Mouse (Mus musculus) liver, embryonic 14.5 days (tissue): ENCODE results near the gene Herc1. TPM values are rescaled to one million over a fixed set of nuclear protein-coding genes. Genes with fewer than 3 reads are reported as not detected.

Experiments
- ATAC-seq: fragments of 200-750 bp; cut with Nextera tagmentation; 2 replicates; pipeline ENCODE4 v1.8.0; 2017; ENCODE audit warnings: moderate number of reproducible peaks, mild to moderate bottlenecking, moderate library complexity; ENCODE audit not compliant: insufficient read depth
- DNase-seq, 3 experiments: peaks; one replicate each; pipeline ENCODE4 v3.0.0-alpha.2; 2012 to 2013; ENCODE audit warnings: low read depth in 3 of 3, low spot score in 3 of 3
- H3K27ac ChIP-seq: fragments of 300-500 bp; sonication (generic); 2 replicates; pipeline ENCODE4 v1.5.1; 2014; ENCODE audit warnings: moderate library complexity, mild to moderate bottlenecking, control low read depth, inconsistent platforms
- H3K27me3 ChIP-seq: fragments of 300-500 bp; sonication (generic); 2 replicates; pipeline ENCODE4 v1.6.1; 2014; ENCODE audit warnings: mild to moderate bottlenecking, low read length, moderate library complexity; ENCODE audit not compliant: control insufficient read depth, insufficient read depth
- H3K36me3 ChIP-seq: fragments of 300-500 bp; sonication (generic); replicated peaks from 2 replicates; pipeline ENCODE4 v1.6.1; 2014; ENCODE audit warnings: low read depth; ENCODE audit not compliant: control insufficient read depth, insufficient read depth
- H3K4me1 ChIP-seq, 2 experiments: fragments of 200-500 bp in 1 of 2; fragments of 300-500 bp in 1 of 2; sonication (generic) in 1 of 2; replicated peaks; 2 replicates each; pipeline ENCODE4 v1.6.1; 2012 to 2014; ENCODE audit warnings: antibody characterized with exemption in 1 of 2, inconsistent platforms in 1 of 2, low read length in 1 of 2; ENCODE audit not compliant: control insufficient read depth in 2 of 2, insufficient read depth in 2 of 2
- H3K4me2 ChIP-seq: fragments of 300-500 bp; sonication (generic); 2 replicates; pipeline ENCODE4 v1.6.1; 2014; ENCODE audit warnings: low read depth, mild to moderate bottlenecking, control low read depth, moderate library complexity
- H3K4me3 ChIP-seq, 2 experiments: fragments of 200-500 bp in 1 of 2; fragments of 300-500 bp in 1 of 2; sonication (generic) in 1 of 2; 2 replicates each; pipeline ENCODE4 v1.5.1; 2012 to 2014; ENCODE audit warnings: low read depth in 2 of 2, low read length in 2 of 2, mild to moderate bottlenecking in 2 of 2, control low read depth in 1 of 2, inconsistent platforms in 1 of 2, moderate library complexity in 1 of 2; ENCODE audit not compliant: insufficient read depth in 1 of 2
- H3K9ac ChIP-seq: fragments of 300-500 bp; sonication (generic); replicated peaks from 2 replicates; pipeline ENCODE4 v1.6.1; 2014; ENCODE audit warnings: mild to moderate bottlenecking, control low read depth, moderate library complexity
- H3K9me3 ChIP-seq: fragments of 300-500 bp; sonication (generic); 2 replicates; pipeline ENCODE4 v1.6.1; 2016; ENCODE audit warnings: low read length, mixed read lengths; ENCODE audit not compliant: control insufficient read depth
- CTCF ChIP-seq: IDR thresholded peaks from 2 replicates; pipeline ENCODE4 v1.5.1; 2016; ENCODE audit warnings: antibody characterized with exemption, low read depth, control low read depth
- EP300 ChIP-seq: IDR thresholded peaks from 2 replicates; pipeline ENCODE4 v1.6.1; 2016; ENCODE audit warnings: antibody characterized with exemption, low read depth
- WGBS: fragments of 180-500 bp; shearing (Covaris S2); extraction: QIAGEN DNeasy Blood & Tissue Kit; methylation state at CpG from one replicate; pipeline ENCODE4 v1.1.7; 2014; ENCODE audit not compliant: insufficient replicate concordance; 5-methylcytosine and 5-hydroxymethylcytosine counted together
- polyA plus RNA-seq, 2 experiments: library from polyadenylated mRNA; depleted of rRNA in 1 of 2; stranded (reverse) in 1 of 2; unstranded in 1 of 2; fragments of >200 nt; fragmentation: Nextera tagmentation in 1 of 2; extraction: Ambion mirVana in 1 of 2; gene quantifications; 2 replicates each; pipeline versions ENCODE4 v1.2.1 to v1.2.3; 2012 to 2014

Gene Herc1
- polyA plus RNA-seq, 2 experiments = 23.9 to 25.0 TPM

DNA sequence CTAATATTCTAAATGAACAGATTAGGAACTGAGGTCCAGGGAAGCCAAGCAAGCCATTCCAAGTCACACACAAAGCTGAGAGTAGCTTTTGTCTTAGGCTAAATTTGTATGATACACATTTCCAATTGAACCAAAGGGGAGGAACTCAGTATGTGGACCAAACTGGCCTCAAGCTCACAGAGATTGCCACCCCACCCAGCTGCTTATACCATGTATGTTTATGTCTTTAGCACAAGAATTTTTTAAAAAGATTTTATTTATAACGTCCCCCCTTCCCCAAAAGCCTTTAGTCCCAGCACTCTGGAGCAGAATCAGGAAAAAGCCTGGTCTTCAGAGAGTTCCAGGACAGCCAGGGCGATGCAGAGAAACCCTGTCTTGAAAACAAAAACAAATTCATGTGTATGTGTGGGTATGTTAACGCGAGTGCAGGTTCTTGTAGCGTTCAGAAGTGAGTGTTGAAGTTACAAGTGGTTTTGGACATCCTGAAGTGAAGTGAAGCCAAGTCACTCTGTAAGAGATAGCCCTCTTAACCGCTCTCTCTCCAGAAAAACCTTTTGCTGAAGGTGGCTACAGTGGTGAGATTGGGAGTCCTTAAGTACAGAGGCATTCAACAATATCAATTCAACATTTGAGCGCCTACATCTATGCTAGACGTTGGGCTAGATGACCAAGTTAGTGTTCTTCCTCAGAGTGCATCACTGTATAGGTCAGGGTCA lies 948 bp upstream of the Herc1 start:
- peak overlapping the region; percentile 100 for H3K27ac ChIP-seq

DNA sequence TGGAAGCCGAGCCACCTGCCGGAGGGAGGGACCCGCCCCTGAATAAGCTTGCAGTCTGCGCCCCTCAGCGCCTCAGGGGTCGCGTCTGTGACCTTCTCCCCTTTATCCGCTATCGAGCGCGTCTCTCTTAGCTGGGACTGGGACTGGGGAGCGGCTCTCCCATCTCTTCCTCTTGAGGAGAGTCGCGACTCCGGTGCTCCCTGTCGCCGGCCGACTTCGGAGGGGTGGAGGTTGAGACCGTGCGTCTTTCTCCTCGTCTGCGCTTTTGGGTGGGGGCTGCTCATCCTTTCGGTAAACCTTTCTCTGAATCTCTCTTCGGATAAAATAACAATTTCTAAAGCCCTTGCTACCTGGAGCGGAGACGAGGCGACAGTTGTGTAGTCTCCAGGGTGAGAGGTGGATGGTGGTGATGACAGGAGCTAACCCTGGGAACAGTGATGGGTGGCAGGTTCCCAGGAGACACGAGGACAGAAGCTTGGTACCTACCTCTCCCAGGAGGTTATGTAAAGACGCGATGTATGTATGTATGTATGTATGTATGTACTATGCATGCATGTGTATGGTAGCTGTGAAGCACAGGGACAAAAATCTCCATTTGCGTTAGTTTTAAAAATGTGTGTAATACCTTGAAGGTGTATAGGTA lies 659 bp downstream of the Herc1 start:
- DNase-seq (peak in 1 of 3 experiments; percentile 29), ATAC-seq (peak; percentile 30)
- Histone ChIP-seq H3K36me3 (no peaks in the 10 kb centered on the region), H3K4me1 (peaks cover 42 to 44% of the 10 kb centered on the region in 2 experiments), H3K27me3 (no peaks in the 10 kb centered on the region), H3K9me3 (no peaks in the 10 kb centered on the region), H3K27ac (peak overlapping the region; percentile 100), H3K4me3 (peak overlapping the region; percentile 90 to 100), H3K9ac (peak overlapping the region; percentile 98), H3K4me2 (peak overlapping the region; percentile 85)
- TF ChIP-seq EP300 = no peak
- TF ChIP-seq CTCF = no peak
- under 1% methylated on average over 31 of the region's 32 CpGs for WGBS

More for the DNA sequence above, 948 bp upstream of the Herc1 start:
- 13% methylated on average over 8 of the region's 8 CpGs for WGBS
- Histone ChIP-seq H3K9me3 (no peaks in the 10 kb centered on the region), H3K4me3 (peak overlapping the region; percentile 90 to 100), H3K27me3 (no peaks in the 10 kb centered on the region), H3K4me1 (peaks cover 42% of the 10 kb centered on the region in 2 experiments), H3K4me2 (peak overlapping the region; percentile 71), H3K9ac (peak overlapping the region; percentile 98), H3K36me3 (no peaks in the 10 kb centered on the region)
- ATAC-seq (peak; percentile 55), DNase-seq (no peak)
- TF ChIP-seq EP300 (no peak), CTCF (no peak)

DNA sequence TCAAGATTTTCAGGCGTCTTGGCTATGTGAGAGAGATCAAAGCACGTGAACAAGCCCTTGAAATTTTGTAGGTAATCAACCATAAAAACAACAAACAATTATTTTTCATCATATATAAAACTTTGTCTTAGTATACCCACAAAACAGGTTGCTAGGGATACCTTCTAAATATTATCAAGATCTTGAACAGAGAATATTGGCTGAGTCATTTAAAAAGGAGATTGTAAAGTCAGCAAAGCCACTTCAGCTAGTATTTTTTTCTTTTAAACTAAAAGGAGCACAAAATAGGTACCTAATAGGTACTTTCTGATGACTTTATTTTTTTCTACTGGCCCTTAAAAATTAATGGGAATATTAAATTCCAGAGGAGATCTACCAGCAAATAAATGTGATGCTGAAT lies 2.5 kb downstream of the Herc1 start:
- WGBS = 66% methylated on average over 2 of the region's 2 CpGs
- Histone ChIP-seq H3K4me2 (peak overlapping the region; percentile 85), H3K36me3 (no peaks in the 10 kb centered on the region), H3K4me1 (peaks cover 31 to 34% of the 10 kb centered on the region in 2 experiments), H3K9me3 (no peaks in the 10 kb centered on the region), H3K9ac (peak overlapping the region; percentile 61), H3K4me3 (peak overlapping the region; percentile 90 to 100; a peak in 3 of 4 replicates), H3K27ac (peak overlapping the region; percentile 69), H3K27me3 (no peaks in the 10 kb centered on the region)
- TF ChIP-seq EP300 (peak; percentile 23; the same call in 1 of the 2 replicates), CTCF (no peak)
- ATAC-seq = no peak
- DNase-seq = no peak

- Histone ChIP-seq H3K4me1 (peaks cover 0 to 8% of the 10 kb centered on the region in 2 experiments), H3K36me3 (peaks cover 3% of the 10 kb centered on the region; the same call in 1 of the 2 replicates), H3K9me3 (no peaks in the 10 kb centered on the region), H3K4me3 (no peak overlapping the region), H3K27me3 (no peaks in the 10 kb centered on the region), H3K27ac (no peak overlapping the region), H3K9ac (no peak overlapping the region), H3K4me2 (no peak overlapping the region)
- TF ChIP-seq CTCF (no peak), EP300 (no peak)
- DNase-seq (no peak), ATAC-seq (no peak)
- WGBS = 42% methylated on average over 4 of the region's 4 CpGs
These were observed 8.9 kb downstream of the Herc1 start for GRCm38 (mm10) chr9:66359135-66359534.

GRCm38 (mm10) chr9:66360143-66360690 lies 10.0 kb downstream of the Herc1 start:
- no peak overlapping the region for H3K4me3 ChIP-seq
- DNase-seq = no peak
- peaks cover 0 to 6% of the 10 kb centered on the region in 2 experiments for H3K4me1 ChIP-seq
- peaks cover 3% of the 10 kb centered on the region; the same call in 1 of the 2 replicates for H3K36me3 ChIP-seq
- H3K27me3 ChIP-seq = no peaks in the 10 kb centered on the region
- TF ChIP-seq CTCF = no peak
- no peak for TF ChIP-seq EP300
- H3K4me2 ChIP-seq = no peak overlapping the region
- ATAC-seq = no peak
- H3K9ac ChIP-seq = no peak overlapping the region
- H3K27ac ChIP-seq = no peak overlapping the region
- whole genome bisulfite sequencing = 58% methylated on average over 14 of the region's 14 CpGs
- no peaks in the 10 kb centered on the region for H3K9me3 ChIP-seq
